Mouse (Mus musculus): ENCODE results near the gene Phkg2.
"Not testable (repeated sequence)": the region's sequence is repeated elsewhere in the genome, so short reads cannot be mapped to it uniquely, and the experiment has no call there.

The Phkg2 gene

GRCm38 (mm10) chr7:127602903-127603302 is 29.8 kb downstream of the Phkg2 start:
- DNase-seq (ENCODE audit: low read depth, low spot score), result no peak

GRCm38 (mm10) chr7:127604256-127604655 is 31.1 kb downstream of the Phkg2 start:
- DNase-seq (ENCODE audit: low read depth, low spot score), result no peak

GRCm38 (mm10) chr7:127607150-127607549 is 34.0 kb downstream of the Phkg2 start:
- DNase-seq (ENCODE audit: low read depth, low spot score), result no peak

- DNase-seq (ENCODE audit: low read depth, low spot score), result no peak
Observed at GRCm38 (mm10) chr7:127611011-127611410, 37.9 kb downstream of the Phkg2 start.

GRCm38 (mm10) chr7:127611561-127611960 is 38.4 kb downstream of the Phkg2 start:
- DNase-seq (ENCODE audit: low read depth, low spot score), result no peak

- no peak for DNase-seq (ENCODE audit: low read depth, low spot score)
Observed at GRCm38 (mm10) chr7:127613501-127613900, 40.4 kb downstream of the Phkg2 start.

GRCm38 (mm10) chr7:127614091-127614490 is 41.0 kb downstream of the Phkg2 start:
- no peak for DNase-seq (ENCODE audit: low read depth, low spot score)

GRCm38 (mm10) chr7:127614511-127614890 is 41.4 kb downstream of the Phkg2 start:
- no peak for DNase-seq (ENCODE audit: low read depth, low spot score)

- no peak for DNase-seq (ENCODE audit: low read depth, low spot score)
Observed at GRCm38 (mm10) chr7:127614891-127615843, 42.0 kb downstream of the Phkg2 start, which contains the start of gene Zfp629. Zfp629 (minus strand) TSS chr7:127615797.

GRCm38 (mm10) chr7:127616336-127616735 is 43.2 kb downstream of the Phkg2 start:
- DNase-seq (ENCODE audit: low read depth, low spot score), result no peak

- DNase-seq (ENCODE audit: low read depth, low spot score), result no peak
Observed at GRCm38 (mm10) chr7:127616881-127617280, 43.7 kb downstream of the Phkg2 start.

- no peak for DNase-seq (ENCODE audit: low read depth, low spot score)
Observed at GRCm38 (mm10) chr7:127617962-127618361, 44.8 kb downstream of the Phkg2 start.

- DNase-seq (ENCODE audit: low read depth, low spot score), result not testable (repeated sequence)
Observed at GRCm38 (mm10) chr7:127618402-127618801, 45.3 kb downstream of the Phkg2 start.

GRCm38 (mm10) chr7:127626039-127626438 is 52.9 kb downstream of the Phkg2 start:
- DNase-seq (ENCODE audit: low read depth, low spot score), result no peak

GRCm38 (mm10) chr7:127626471-127626870 is 53.3 kb downstream of the Phkg2 start:
- no peak for DNase-seq (ENCODE audit: low read depth, low spot score)

GRCm38 (mm10) chr7:127628646-127629045 is 55.5 kb downstream of the Phkg2 start:
- no peak for DNase-seq (ENCODE audit: low read depth, low spot score)

GRCm38 (mm10) chr7:127631416-127631815 is 58.3 kb downstream of the Phkg2 start:
- no peak for DNase-seq (ENCODE audit: low read depth, low spot score)
